Comparison of ENCODE assay signal across 19 mouse cellular contexts in the genomic region with DNA sequence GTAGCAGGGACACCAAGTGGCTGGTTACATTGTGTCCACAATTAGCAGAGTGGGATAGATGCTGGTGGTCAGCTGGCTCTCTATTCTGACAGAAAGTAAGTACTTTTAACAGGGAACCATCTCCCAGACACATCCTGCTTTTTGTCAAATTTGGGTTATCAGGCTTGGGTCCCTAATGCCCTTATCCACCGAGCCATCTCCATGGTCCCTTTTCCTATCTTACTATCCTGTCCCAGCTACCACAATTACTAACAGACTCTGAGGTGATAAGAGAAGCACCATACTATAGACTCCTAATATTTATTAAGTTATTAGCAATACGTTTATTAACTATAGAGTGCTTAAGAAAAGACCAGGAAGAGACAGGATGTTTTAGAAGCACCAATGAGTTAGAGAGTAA. TPM values are rescaled to one million over a fixed set of nuclear protein-coding genes. Genes with fewer than 3 reads are reported as not detected.
DNase-seq lines count a peak whose midpoint lies in the region; ATAC-seq and TF ChIP-seq lines count a peak whose summit lies in the region.
"Had no signal": no experiment of that assay in that cellular context is flagged by ENCODE, and none has a peak within 500 bp of the region (broad histone marks: within the 10 kb centered on the region; RNA-seq: fewer than 3 reads in every experiment).

No protein-coding gene starts in this region.

- 0 out of 2 replicates have a peak overlapping the region, but pooled peaks have one; percentile 12 for H3K27ac ChIP-seq in heart, embryonic 10.5 days
- peak overlapping the region; percentile 44; the same call in 1 of the 2 replicates for H3K27ac ChIP-seq in bone marrow, adult 2 months (ENCODE audit: control insufficient read depth, insufficient read depth, low read depth, low read length, poor library complexity)
- peak overlapping the region; percentile 94 for H3K27ac ChIP-seq in liver, embryonic 15.5 days (replicated peaks)
- H3K27ac ChIP-seq: embryonic facial prominence, embryonic 13.5 days; forebrain, embryonic 10.5 days; hindbrain, embryonic 15.5 days had no signal

- H3K9ac ChIP-seq in liver, embryonic 15.5 days = no peak overlapping the region
- H3K9ac ChIP-seq: embryonic facial prominence, embryonic 13.5 days; hindbrain, embryonic 15.5 days had no signal

- H3K36me3 ChIP-seq in heart, embryonic 10.5 days = no peaks in the 10 kb centered on the region
- no peaks in the 10 kb centered on the region for H3K36me3 ChIP-seq in G1E (replicated peaks)
- H3K36me3 ChIP-seq in liver, embryonic 15.5 days (replicated peaks) = no peaks in the 10 kb centered on the region
- H3K36me3 ChIP-seq: embryonic facial prominence, embryonic 13.5 days; forebrain, embryonic 10.5 days; hindbrain, embryonic 15.5 days had no signal

- peaks cover under 1% of the 10 kb centered on the region; the same call in 1 of the 2 replicates for H3K4me1 ChIP-seq in heart, embryonic 10.5 days
- H3K4me1 ChIP-seq in G1E (ENCODE audit: insufficient read depth, low read depth, low read length) = peaks cover 69% of the 10 kb centered on the region
- peaks cover 3% of the 10 kb centered on the region; the same call in 1 of the 2 replicates for H3K4me1 ChIP-seq in bone marrow, adult 2 months (ENCODE audit: control insufficient read depth, insufficient read depth, low read length)
- H3K4me1 ChIP-seq in liver, embryonic 15.5 days (replicated peaks) = peaks cover 69% of the 10 kb centered on the region

- TF ChIP-seq CTCF in G1E (IDR thresholded peaks at IDR 0.05; ENCODE audit: low read depth, low read length) = no peak
- TF ChIP-seq CTCF in bone marrow, adult 2 months (IDR thresholded peaks at IDR 0.05; ENCODE audit: control insufficient read depth, insufficient read depth, low read length) = no peak

- ATAC-seq in G1E (ENCODE audit: extremely low read depth, insufficient number of reproducible peaks, low FRiP score, poor library complexity, severe bottlenecking) = peak; percentile 12; the same call in 1 of the 2 replicates
- ATAC-seq in liver, embryonic 15.5 days (ENCODE audit: insufficient read depth) = peak; percentile 13
- ATAC-seq: forebrain, embryonic 14.5 days; intestine, embryonic 16.5 days had no signal

- intact Hi-C loops in heart, postnatal 14 days (cut with DNase I) = no loop called here

- no peaks in the 10 kb centered on the region for H3K9me3 ChIP-seq in heart, embryonic 10.5 days
- no peaks in the 10 kb centered on the region for H3K9me3 ChIP-seq in G1E (replicated peaks)
- no peaks in the 10 kb centered on the region for H3K9me3 ChIP-seq in liver, embryonic 15.5 days (replicated peaks)
- H3K9me3 ChIP-seq: embryonic facial prominence, embryonic 13.5 days; forebrain, embryonic 10.5 days; hindbrain, embryonic 15.5 days had no signal

- DNase-seq in heart, embryonic 10.5 days (ENCODE audit: low spot score) = no peak
- no peak for DNase-seq in heart, postnatal 14 days
- DNase-seq in G1E (ENCODE audit: low spot score) = no peak
- DNase-seq in spleen, adult 18-20 months = no peak
- DNase-seq in ovary, adult 18-20 months (ENCODE audit: low spot score) = no peak
- DNase-seq: adrenal gland, adult 8-10 months; adrenal gland, postnatal 36 days; cerebellum, adult 11-12 months; cerebellum, adult 9-11 months; cerebellum, postnatal 36 days; heart, postnatal 36 days had no signal

- no peaks in the 10 kb centered on the region for H3K27me3 ChIP-seq in heart, embryonic 10.5 days (ENCODE audit: insufficient read depth, poor library complexity, severe bottlenecking)
- no peaks in the 10 kb centered on the region for H3K27me3 ChIP-seq in G1E (ENCODE audit: insufficient read depth, low read length)
- H3K27me3 ChIP-seq in liver, embryonic 15.5 days = no peaks in the 10 kb centered on the region
- H3K27me3 ChIP-seq: CH12.LX; embryonic facial prominence, embryonic 13.5 days; hindbrain, embryonic 15.5 days had no signal

- no peak overlapping the region for H3K4me3 ChIP-seq in heart, embryonic 10.5 days
- H3K4me3 ChIP-seq in G1E (ENCODE audit: low read depth, low read length) = no peak overlapping the region; the same call in 1 of the 2 replicates
- no peak overlapping the region for H3K4me3 ChIP-seq in bone marrow, adult 2 months (replicated peaks; ENCODE audit: control insufficient read depth, low read depth, low read length)
- H3K4me3 ChIP-seq in liver, embryonic 15.5 days (replicated peaks) = no peak overlapping the region
- H3K4me3 ChIP-seq: embryonic facial prominence, embryonic 13.5 days; forebrain, embryonic 10.5 days; hindbrain, embryonic 15.5 days had no signal

- WGBS in heart, embryonic 10.5 days = 57% methylated on average over 2 of the region's 2 CpGs
- 61% methylated on average over 2 of the region's 2 CpGs for WGBS in bone marrow, adult 2 months
- WGBS in liver, embryonic 15.5 days (ENCODE audit: insufficient replicate concordance) = 22% methylated on average over 2 of the region's 2 CpGs

- H3K4me2 ChIP-seq in liver, embryonic 15.5 days = peak overlapping the region; percentile 42
- H3K4me2 ChIP-seq: embryonic facial prominence, embryonic 13.5 days; hindbrain, embryonic 15.5 days had no signal

- no peak for TF ChIP-seq POLR2A in bone marrow, adult 2 months (IDR thresholded peaks at IDR 0.05; ENCODE audit: borderline replicate concordance, control insufficient read depth, low read depth, low read length)

RNA-seq across cellular contexts. Expression of a gene that starts 4.3 kb away (rescaled TPM):
- polyA plus RNA-seq in heart, embryonic 10.5 days (2016; fragmentation: Nextera tagmentation; extraction: Ambion mirVana) = 21.1 and 22.7 TPM in 2 replicates
- total RNA-seq in heart, postnatal 14 days (2021) = 10 to 100 TPM; 14.0 to 15.7 TPM
- total RNA-seq in G1E (2014; fragmentation: Nextera tagmentation) (109 and 121 TPM in 2 replicates), G1E (2017) (66.7 and 79.5 TPM in 2 replicates)
- 4.5 and 5.8 TPM in 2 replicates for polyA plus RNA-seq in G1E (2012)
- 6.0 and 9.1 TPM in 2 replicates for polyA plus RNA-seq in bone marrow, adult 2 months (2011; ENCODE audit: insufficient read depth, insufficient read length, low replicate concordance, missing spikeins)
- polyA plus RNA-seq in liver, embryonic 15.5 days (2015; fragmentation: Nextera tagmentation; extraction: Ambion mirVana) = 11.4 and 12.2 TPM in 2 replicates

RNA-seq across cellular contexts. Expression of a gene that starts 22.9 kb away (rescaled TPM):
- polyA plus RNA-seq in heart, embryonic 10.5 days (2016; fragmentation: Nextera tagmentation; extraction: Ambion mirVana) = 366 and 403 TPM in 2 replicates
- 100 to 1,000 TPM; 183 to 196 TPM for total RNA-seq in heart, postnatal 14 days (2021)
- total RNA-seq in G1E (2014; fragmentation: Nextera tagmentation) (374 and 438 TPM in 2 replicates), G1E (2017) (1,244 and 1,575 TPM in 2 replicates)
- polyA plus RNA-seq in G1E (2012) = 48.0 and 51.7 TPM in 2 replicates
- 478 and 809 TPM in 2 replicates for polyA plus RNA-seq in bone marrow, adult 2 months (2011; ENCODE audit: insufficient read depth, insufficient read length, low replicate concordance, missing spikeins)
- polyA plus RNA-seq in liver, embryonic 15.5 days (2015; fragmentation: Nextera tagmentation; extraction: Ambion mirVana) = 195 and 292 TPM in 2 replicates

RNA-seq across cellular contexts. Expression of a gene that starts 31.0 kb away (rescaled TPM):
- polyA plus RNA-seq in heart, embryonic 10.5 days (2016; fragmentation: Nextera tagmentation; extraction: Ambion mirVana) = 1.5 and 2.3 TPM in 2 replicates
- total RNA-seq in heart, postnatal 14 days (2021) = 1 to 10 TPM; 5.5 to 5.9 TPM
- total RNA-seq in G1E (2014; fragmentation: Nextera tagmentation) (19.2 and 20.8 TPM in 2 replicates), G1E (2017) (6.0 and 7.5 TPM in 2 replicates)
- polyA plus RNA-seq in G1E (2012) = 1.9 and 2.0 TPM in 2 replicates
- 1.3 and 2.1 TPM in 2 replicates for polyA plus RNA-seq in bone marrow, adult 2 months (2011; ENCODE audit: insufficient read depth, insufficient read length, low replicate concordance, missing spikeins)
- 1.2 and 1.6 TPM in 2 replicates for polyA plus RNA-seq in liver, embryonic 15.5 days (2015; fragmentation: Nextera tagmentation; extraction: Ambion mirVana)

RNA-seq across cellular contexts. Expression of a gene that starts 46.0 kb away (rescaled TPM):
- 30.3 and 34.0 TPM in 2 replicates for polyA plus RNA-seq in heart, embryonic 10.5 days (2016; fragmentation: Nextera tagmentation; extraction: Ambion mirVana)
- total RNA-seq in heart, postnatal 14 days (2021) = 10 to 100 TPM; 30.6 to 33.4 TPM
- total RNA-seq in G1E (2014; fragmentation: Nextera tagmentation) (14.8 and 26.0 TPM in 2 replicates), G1E (2017) (63.5 and 64.7 TPM in 2 replicates)
- 10.6 and 47.8 TPM in 2 replicates for polyA plus RNA-seq in G1E (2012)
- 10.6 and 15.5 TPM in 2 replicates for polyA plus RNA-seq in bone marrow, adult 2 months (2011; ENCODE audit: insufficient read depth, insufficient read length, low replicate concordance, missing spikeins)
- 13.5 and 15.7 TPM in 2 replicates for polyA plus RNA-seq in liver, embryonic 15.5 days (2015; fragmentation: Nextera tagmentation; extraction: Ambion mirVana)

Comparison
In these comparisons a context has a peak if more than half of its experiments do, and no peak if none do; other contexts are left out.
1. H3K27ac ChIP-seq: peak in every context shown above with its lines; median percentile 94 in liver, embryonic 15.5 days; 44 in bone marrow, adult 2 months; 12 in heart, embryonic 10.5 days.